Mouse (Mus musculus): ENCODE measurements around the gene Inhbb. TPM values are rescaled to one million over a fixed set of nuclear protein-coding genes. Genes with fewer than 3 reads are reported as not detected.

Gene Inhbb
- total and polyA plus RNA-seq, 2 experiments from 2014 or later: 4.1 to 6.0 TPM

GRCm38 (mm10) chr1:119437401-119437800 lies 15.4 kb upstream of the Inhbb start:
- Histone ChIP-seq H3K4me2 (ENCODE audit: low read depth) (no peak overlapping the region), H3K27ac (ENCODE audit: low read depth, low read length) (no peak overlapping the region), H3K36me3 (ENCODE audit: insufficient read depth) (no peaks in the 10 kb centered on the region), H3K9ac (no peak overlapping the region), H3K9me3 (ENCODE audit: low read length) (no peaks in the 10 kb centered on the region), H3K27me3 (ENCODE audit: insufficient read depth, low read length) (no peaks in the 10 kb centered on the region), H3K4me1 (ENCODE audit: insufficient read depth) (no peaks in the 10 kb centered on the region), H3K4me3 (ENCODE audit: low read depth, low read length) (no peak overlapping the region)
- no peak for TF ChIP-seq CTCF (IDR thresholded peaks at IDR 0.05; ENCODE audit: low read depth)
- WGBS: 28% methylated on average over 6 of the region's 6 CpGs
- DNase-seq (no peak), ATAC-seq (no peak)

- DNase-seq: no peak
- Histone ChIP-seq H3K4me1 (ENCODE audit: insufficient read depth) (peaks cover 6% of the 10 kb centered on the region; the same call in 1 of the 2 replicates), H3K9ac (no peak overlapping the region), H3K4me2 (ENCODE audit: low read depth) (no peak overlapping the region), H3K27ac (ENCODE audit: low read depth, low read length) (no peak overlapping the region), H3K36me3 (ENCODE audit: insufficient read depth) (no peaks in the 10 kb centered on the region), H3K9me3 (ENCODE audit: low read length) (no peaks in the 10 kb centered on the region), H3K4me3 (ENCODE audit: low read depth, low read length) (no peak overlapping the region), H3K27me3 (ENCODE audit: insufficient read depth, low read length) (no peaks in the 10 kb centered on the region; the same call in none of the 2 replicates)
- ATAC-seq: no peak
- no peak for TF ChIP-seq CTCF (IDR thresholded peaks at IDR 0.05; ENCODE audit: low read depth)
- WGBS: 40% methylated on average over 6 of the region's 6 CpGs
Observed at GRCm38 (mm10) chr1:119424141-119424860, 2.3 kb upstream of the Inhbb start.

- H3K27ac ChIP-seq (ENCODE audit: low read depth, low read length): no peak overlapping the region
- WGBS: 3% methylated on average over 14 of the region's 14 CpGs
- H3K4me2 ChIP-seq (ENCODE audit: low read depth): no peak overlapping the region
- no peaks in the 10 kb centered on the region; the same call in none of the 2 replicates for H3K27me3 ChIP-seq (ENCODE audit: insufficient read depth, low read length)
- H3K4me3 ChIP-seq (ENCODE audit: low read depth, low read length): no peak overlapping the region
- no peaks in the 10 kb centered on the region for H3K9me3 ChIP-seq (ENCODE audit: low read length)
- H3K4me1 ChIP-seq (ENCODE audit: insufficient read depth): peaks cover 6% of the 10 kb centered on the region; the same call in 1 of the 2 replicates
- H3K9ac ChIP-seq: no peak overlapping the region
- no peaks in the 10 kb centered on the region for H3K36me3 ChIP-seq (ENCODE audit: insufficient read depth)
- peak; percentile 75 for DNase-seq
- TF ChIP-seq CTCF (IDR thresholded peaks at IDR 0.05; ENCODE audit: low read depth): peak; percentile 74
- no peak for ATAC-seq
Observed at GRCm38 (mm10) chr1:119423510-119423909, 1.5 kb upstream of the Inhbb start.

- Histone ChIP-seq H3K4me1 (ENCODE audit: insufficient read depth) (peaks cover 6% of the 10 kb centered on the region; the same call in 1 of the 2 replicates), H3K9me3 (ENCODE audit: low read length) (no peaks in the 10 kb centered on the region), H3K27me3 (ENCODE audit: insufficient read depth, low read length) (no peaks in the 10 kb centered on the region; the same call in none of the 2 replicates), H3K4me3 (ENCODE audit: low read depth, low read length) (peak overlapping the region; percentile 67), H3K27ac (ENCODE audit: low read depth, low read length) (0 out of 2 replicates have a peak overlapping the region, but pooled peaks have one; percentile 82), H3K4me2 (ENCODE audit: low read depth) (peak overlapping the region; percentile 97), H3K9ac (peak overlapping the region; percentile 67), H3K36me3 (ENCODE audit: insufficient read depth) (no peaks in the 10 kb centered on the region)
- under 1% methylated on average over 31 of the region's 32 CpGs for WGBS
- TF ChIP-seq CTCF (IDR thresholded peaks at IDR 0.05; ENCODE audit: low read depth): no peak; the same call in 1 of the 2 replicates
- peak; percentile 44 for DNase-seq
- ATAC-seq: no peak
Observed at GRCm38 (mm10) chr1:119422460-119423015, 490 bp upstream of the Inhbb start.

GRCm38 (mm10) chr1:119420984-119421575 lies 968 bp downstream of the Inhbb start:
- Histone ChIP-seq H3K27ac (ENCODE audit: low read depth, low read length) (peak overlapping the region; percentile 82), H3K4me2 (ENCODE audit: low read depth) (peak overlapping the region; percentile 97), H3K9me3 (ENCODE audit: low read length) (no peaks in the 10 kb centered on the region), H3K36me3 (ENCODE audit: insufficient read depth) (no peaks in the 10 kb centered on the region), H3K4me1 (ENCODE audit: insufficient read depth) (peaks cover 6% of the 10 kb centered on the region; the same call in 1 of the 2 replicates), H3K4me3 (ENCODE audit: low read depth, low read length) (peak overlapping the region; percentile 67), H3K9ac (peak overlapping the region; percentile 67), H3K27me3 (ENCODE audit: insufficient read depth, low read length) (no peaks in the 10 kb centered on the region; the same call in none of the 2 replicates)
- DNase-seq (peak; percentile 44), ATAC-seq (peak; percentile 36)
- WGBS: 4% methylated on average over 26 of the region's 78 CpGs
- TF ChIP-seq CTCF (IDR thresholded peaks at IDR 0.05; ENCODE audit: low read depth): no peak

- H3K4me3 ChIP-seq (ENCODE audit: low read depth, low read length): peak overlapping the region; percentile 67
- no peaks in the 10 kb centered on the region for H3K9me3 ChIP-seq (ENCODE audit: low read length)
- H3K4me1 ChIP-seq (ENCODE audit: insufficient read depth): peaks cover 6% of the 10 kb centered on the region; the same call in 1 of the 2 replicates
- no peaks in the 10 kb centered on the region for H3K36me3 ChIP-seq (ENCODE audit: insufficient read depth)
- H3K27me3 ChIP-seq (ENCODE audit: insufficient read depth, low read length): no peaks in the 10 kb centered on the region; the same call in none of the 2 replicates
- peak overlapping the region; percentile 67 for H3K9ac ChIP-seq
- ATAC-seq (peak; percentile 16), DNase-seq (peak; percentile 57)
- peak overlapping the region; percentile 97 for H3K4me2 ChIP-seq (ENCODE audit: low read depth)
- no peak for TF ChIP-seq CTCF (IDR thresholded peaks at IDR 0.05; ENCODE audit: low read depth)
- WGBS: 4% methylated on average over 75 of the region's 76 CpGs
- peak overlapping the region; percentile 82 for H3K27ac ChIP-seq (ENCODE audit: low read depth, low read length)
Observed at GRCm38 (mm10) chr1:119420189-119420983, 1.7 kb downstream of the Inhbb start.
